Mouse (Mus musculus) C2C12 (cell line): ENCODE measurements at regions not wholly inside any gene's neighbourhood (a gene's known extent, or its start where the extent isn't known, plus 50 kb on each side); places are given as distances from the start of the nearest gene placed in this dataset.

ENCODE experiments used
- CTCF ChIP-seq: IDR thresholded peaks from one replicate; pipeline ENCODE4 v1.5.1; 2011; ENCODE audit not compliant: control insufficient read depth, insufficient read depth, insufficient read length
- FOSL1 ChIP-seq: IDR thresholded peaks from one replicate; pipeline ENCODE4 v1.8.0; 2011; ENCODE audit warnings: mild to moderate bottlenecking, low read length; ENCODE audit not compliant: poor library complexity, insufficient read depth, severe bottlenecking
- MAX ChIP-seq: IDR thresholded peaks from one replicate; pipeline ENCODE4 v1.6.1; 2011; ENCODE audit warnings: mild to moderate bottlenecking, control low read depth
- MYOD1 ChIP-seq: IDR thresholded peaks from one replicate; pipeline ENCODE4 v1.6.1; 2011; ENCODE audit warnings: low read depth; ENCODE audit not compliant: control insufficient read depth, insufficient read length
- MYOG ChIP-seq: IDR thresholded peaks from one replicate; pipeline ENCODE4 v1.6.1; 2011; ENCODE audit not compliant: control insufficient read depth, insufficient read length; ENCODE audit errors: extremely low read depth
- USF1 ChIP-seq: IDR thresholded peaks from one replicate; pipeline ENCODE4 v1.6.1; 2011; ENCODE audit warnings: low read depth, mild to moderate bottlenecking, control low read depth, moderate library complexity

DNA sequence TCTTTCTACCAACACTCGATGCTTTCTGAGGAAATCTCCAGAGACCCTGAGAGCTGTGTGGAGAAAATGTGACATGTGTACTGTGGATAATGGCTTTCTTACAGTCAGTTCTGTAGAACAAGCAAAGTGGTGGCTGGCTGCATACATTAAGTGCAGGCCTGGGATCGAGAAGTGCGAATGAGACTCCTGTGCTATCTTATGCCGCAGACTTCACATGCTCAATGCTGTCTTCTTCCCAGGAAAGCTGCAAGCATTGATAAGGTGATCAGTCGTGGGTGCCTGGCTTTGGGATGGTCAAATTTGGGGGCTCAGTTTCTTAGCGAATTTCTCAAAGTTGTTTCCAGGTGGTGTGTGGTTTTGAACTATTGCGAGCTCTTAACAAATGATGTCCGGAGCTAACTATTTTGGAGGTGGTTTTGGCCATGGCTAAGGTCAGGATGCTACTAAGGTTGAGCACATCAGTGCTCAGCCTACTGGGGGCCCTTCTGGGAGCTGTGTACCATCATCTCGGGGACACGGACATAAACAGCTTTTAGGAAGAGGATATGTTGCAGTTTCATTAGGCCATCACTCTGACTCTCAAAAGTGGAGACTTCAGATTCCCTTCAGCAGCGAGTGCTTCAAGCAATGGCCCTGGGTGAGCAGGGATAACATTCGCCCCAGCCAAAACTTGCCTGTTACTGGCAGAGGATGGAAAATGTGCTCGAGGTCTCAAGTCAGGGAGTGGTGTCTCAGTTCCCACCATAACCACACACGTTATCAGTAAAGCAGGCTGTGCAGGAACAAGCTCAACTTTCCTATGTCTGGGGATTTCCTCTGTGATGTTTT, 646.7 kb downstream of the Zfp706 start:
- TF ChIP-seq CTCF (no peak), USF1 (no peak), MYOD1 (no peak), MYOG (no peak), MAX (no peak), FOSL1 (no peak)
